Mouse (Mus musculus): Measurements from ENCODE around the gene Rasd2. TPM values are rescaled to one million over a fixed set of nuclear protein-coding genes. Genes with fewer than 3 reads are reported as not detected.

Rasd2 gene
- polyA plus RNA-seq (2012; rRNA removed; ENCODE audit: low replicate concordance) = 0.77 and 37.7 TPM in 2 replicates

DNA sequence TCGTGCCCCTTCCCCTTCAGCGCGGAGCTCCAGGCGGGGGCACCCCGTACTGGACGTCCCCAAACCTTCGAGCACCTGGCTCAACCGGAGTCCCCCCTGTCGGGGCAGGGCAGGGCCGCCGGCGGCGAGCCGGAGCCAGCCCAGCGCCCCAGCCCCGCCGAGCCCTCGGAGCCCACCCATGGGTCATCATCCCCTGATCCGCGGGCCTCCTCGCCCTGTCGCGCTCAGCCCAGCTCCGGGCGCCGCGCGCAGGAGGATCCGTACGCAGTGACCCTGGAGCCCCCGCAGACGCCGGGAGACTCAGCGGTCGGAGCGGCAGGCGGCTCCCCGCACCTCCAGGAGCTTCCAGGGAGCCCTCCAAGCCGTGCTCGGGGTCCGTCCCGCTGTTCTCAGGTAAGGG is at the start of gene Rasd2:
Gene Rasd2 (plus strand): TSS at position 259 of the 400 bp plus-strand sequence.

Other genes with a start within 250 kb of the Rasd2 start
- 17.1 and 36.8 TPM in 2 replicates for gene Hmgxb4, start 220.6 kb upstream of the Rasd2 start, polyA plus RNA-seq (2012; rRNA removed; ENCODE audit: low replicate concordance)
- 65.5 and 66.4 TPM in 2 replicates for gene Tom1, start 180.2 kb upstream of the Rasd2 start, polyA plus RNA-seq (2012; rRNA removed; ENCODE audit: low replicate concordance)
- 30.9 and 54.9 TPM in 2 replicates for gene Hmox1, start 120.3 kb upstream of the Rasd2 start, polyA plus RNA-seq (2012; rRNA removed; ENCODE audit: low replicate concordance)
- 6.7 and 37.3 TPM in 2 replicates for gene Mcm5, start 104.4 kb upstream of the Rasd2 start, polyA plus RNA-seq (2012; rRNA removed; ENCODE audit: low replicate concordance)
- 0.69 and 0.82 TPM in 2 replicates for gene Gm10358, start 192.6 kb downstream of the Rasd2 start, polyA plus RNA-seq (2012; rRNA removed; ENCODE audit: low replicate concordance)
- not detected in 2 replicates for gene Iqcm, start 234.8 kb downstream of the Rasd2 start, polyA plus RNA-seq (2012; rRNA removed; ENCODE audit: low replicate concordance)